Mouse (Mus musculus): ENCODE measurements at regions not wholly inside any gene's neighbourhood (a gene's known extent, or its start where the extent isn't known, plus 50 kb on each side); places are given as distances from the start of the nearest gene placed in this dataset.

- TF ChIP-seq CTCF (IDR thresholded peaks at IDR 0.05; ENCODE audit: control insufficient read depth, insufficient read depth, insufficient replicate concordance, low read depth, low read length) (no peak), POLR2A (IDR thresholded peaks at IDR 0.05; ENCODE audit: control insufficient read depth, low read depth, low read length) (no peak)
These were observed 142.7 kb downstream of the Plppr4 start for GRCm38 (mm10) chr3:117217952-117218351.
